15 mouse cellular contexts compared by ENCODE assay signal in genomic region chr6:47904917-47905695, GRCm38 (mm10). TPM values are rescaled to one million over a fixed set of nuclear protein-coding genes. Genes with fewer than 3 reads are reported as not detected.
DNase-seq lines count a peak whose midpoint lies in the region; ATAC-seq and TF ChIP-seq lines count a peak whose summit lies in the region.
"Had no signal": no experiment of that assay in that cellular context is flagged by ENCODE, and none has a peak within 500 bp of the region (broad histone marks: within the 10 kb centered on the region; RNA-seq: fewer than 3 reads in every experiment).

No protein-coding gene starts in this region.

- H3K36me3 ChIP-seq in E14TG2a.4 (ENCODE audit: insufficient read depth, low read length) = no peaks in the 10 kb centered on the region
- H3K36me3 ChIP-seq in hindbrain, embryonic 11.5 days (ENCODE audit: control insufficient read depth, insufficient read depth, low read length) = peaks cover 7% of the 10 kb centered on the region; the same call in 1 of the 2 replicates
- peaks cover 81% of the 10 kb centered on the region for H3K36me3 ChIP-seq in midbrain, embryonic 14.5 days (ENCODE audit: control insufficient read depth, insufficient read depth, low read length)

- peak overlapping the region; percentile 82 for H3K4me3 ChIP-seq in E14TG2a.4 (replicated peaks; ENCODE audit: low read length)
- H3K4me3 ChIP-seq in hindbrain, embryonic 11.5 days (ENCODE audit: low read depth, low read length) = no peak overlapping the region
- H3K4me3 ChIP-seq in midbrain, embryonic 14.5 days (replicated peaks; ENCODE audit: low read depth, low read length) = no peak overlapping the region
- H3K4me3 ChIP-seq: embryonic facial prominence, embryonic 12.5 days; intestine, embryonic 15.5 days; midbrain, embryonic 12.5 days had no signal

- H3K27ac ChIP-seq in hindbrain, embryonic 11.5 days (ENCODE audit: low read depth, low read length) = no peak overlapping the region
- no peak overlapping the region for H3K27ac ChIP-seq in midbrain, embryonic 14.5 days (replicated peaks; ENCODE audit: low read depth, low read length)
- H3K27ac ChIP-seq: embryonic facial prominence, embryonic 12.5 days; intestine, embryonic 15.5 days; midbrain, embryonic 12.5 days had no signal

- TF ChIP-seq CTCF in E14TG2a.4 (conservative IDR thresholded peaks at IDR 0.05; ENCODE audit: low read length) = no peak

- no peak overlapping the region for H3K4me2 ChIP-seq in hindbrain, embryonic 11.5 days (replicated peaks; ENCODE audit: low read depth, low read length)
- no peak overlapping the region for H3K4me2 ChIP-seq in midbrain, embryonic 14.5 days (ENCODE audit: low read length)
- H3K4me2 ChIP-seq: embryonic facial prominence, embryonic 12.5 days; intestine, embryonic 15.5 days; midbrain, embryonic 12.5 days had no signal

- peaks cover 82% of the 10 kb centered on the region for H3K27me3 ChIP-seq in E14TG2a.4 (ENCODE audit: insufficient read depth, low read length)
- H3K27me3 ChIP-seq in hindbrain, embryonic 11.5 days (ENCODE audit: control insufficient read depth, insufficient read depth, low read length) = no peaks in the 10 kb centered on the region
- H3K27me3 ChIP-seq in midbrain, embryonic 14.5 days (ENCODE audit: control insufficient read depth, insufficient read depth, low read length) = no peaks in the 10 kb centered on the region
- H3K27me3 ChIP-seq: intestine, embryonic 15.5 days had no signal

- ATAC-seq in hindbrain, embryonic 11.5 days (ENCODE audit: low FRiP score) = no peak
- no peak for ATAC-seq in midbrain, embryonic 14.5 days (ENCODE audit: low FRiP score, low TSS enrichment)
- ATAC-seq: intestine, embryonic 15.5 days had no signal

- peak; percentile 73 for DNase-seq in ES-CJ7 (ENCODE audit: low read depth, low spot score)
- peak; percentile 34 for DNase-seq in hindbrain, embryonic 11.5 days (ENCODE audit: low spot score)
- DNase-seq in midbrain, embryonic 14.5 days = peak; percentile 11
- no peak for DNase-seq in urinary bladder, adult 18-20 months (ENCODE audit: low spot score in 2 of 2)
- DNase-seq in thymus, postnatal 14 days = no peak
- DNase-seq in gastrocnemius, postnatal 10 days = no peak
- DNase-seq: adrenal gland, postnatal 10 days; cerebellum, adult 11 months; left cerebral cortex, postnatal 4 days; lung, adult 18-20 months; thymus, postnatal 25 days had no signal

- 57% methylated on average over 44 of the region's 44 CpGs for WGBS in hindbrain, embryonic 11.5 days
- 56% methylated on average over 44 of the region's 44 CpGs for WGBS in midbrain, embryonic 14.5 days

- no peak overlapping the region for H3K9ac ChIP-seq in hindbrain, embryonic 11.5 days (ENCODE audit: low read depth, low read length)
- no peak overlapping the region for H3K9ac ChIP-seq in midbrain, embryonic 14.5 days (replicated peaks; ENCODE audit: low read length)
- H3K9ac ChIP-seq: embryonic facial prominence, embryonic 12.5 days; intestine, embryonic 15.5 days; midbrain, embryonic 12.5 days had no signal

- peaks cover 25% of the 10 kb centered on the region for H3K4me1 ChIP-seq in E14TG2a.4 (replicated peaks; ENCODE audit: low read depth, low read length)
- no peaks in the 10 kb centered on the region for H3K4me1 ChIP-seq in hindbrain, embryonic 11.5 days (replicated peaks; ENCODE audit: control insufficient read depth, insufficient read depth, low read length)
- H3K4me1 ChIP-seq in midbrain, embryonic 14.5 days (ENCODE audit: control insufficient read depth, insufficient read depth, low read length) = no peaks in the 10 kb centered on the region
- H3K4me1 ChIP-seq: embryonic facial prominence, embryonic 12.5 days; intestine, embryonic 15.5 days; midbrain, embryonic 12.5 days had no signal

- no peaks in the 10 kb centered on the region for H3K9me3 ChIP-seq in E14TG2a.4 (ENCODE audit: low read length)
- no peaks in the 10 kb centered on the region for H3K9me3 ChIP-seq in hindbrain, embryonic 11.5 days (ENCODE audit: control insufficient read depth, low read length)
- no peaks in the 10 kb centered on the region for H3K9me3 ChIP-seq in midbrain, embryonic 14.5 days (ENCODE audit: control insufficient read depth, low read length)
- H3K9me3 ChIP-seq: intestine, embryonic 15.5 days; midbrain, embryonic 12.5 days had no signal

RNA-seq across cellular contexts. Expression of gene Zfp212, which starts 15.2 kb away (rescaled TPM):
- polyA plus RNA-seq in hindbrain, embryonic 11.5 days (2014; fragmentation: Nextera tagmentation; extraction: Ambion mirVana) = 9.9 and 13.9 TPM in 2 replicates
- 11.7 and 16.4 TPM in 2 replicates for polyA plus RNA-seq in midbrain, embryonic 14.5 days (2014; fragmentation: Nextera tagmentation; extraction: Ambion mirVana)
- 10 to 100 TPM in 1 of 2 experiments, 1 to 10 TPM in 1; 9.8 to 12.7 TPM for total RNA-seq in gastrocnemius, postnatal 10 days (2021)

RNA-seq across cellular contexts. Expression of gene Zfp282, which starts 28.1 kb away (rescaled TPM):
- polyA plus RNA-seq in hindbrain, embryonic 11.5 days (2014; fragmentation: Nextera tagmentation; extraction: Ambion mirVana) = 13.1 and 13.2 TPM in 2 replicates
- polyA plus RNA-seq in midbrain, embryonic 14.5 days (2014; fragmentation: Nextera tagmentation; extraction: Ambion mirVana) = 18.4 and 19.7 TPM in 2 replicates
- total RNA-seq in gastrocnemius, postnatal 10 days (2021) = 10 to 100 TPM in 1 of 2 experiments, 1 to 10 TPM in 1; 9.2 to 10.5 TPM

RNA-seq across cellular contexts. Expression of gene Zfp956, which starts 48.1 kb away (rescaled TPM):
- 7.1 and 9.8 TPM in 2 replicates for polyA plus RNA-seq in hindbrain, embryonic 11.5 days (2014; fragmentation: Nextera tagmentation; extraction: Ambion mirVana)
- 14.0 and 17.9 TPM in 2 replicates for polyA plus RNA-seq in midbrain, embryonic 14.5 days (2014; fragmentation: Nextera tagmentation; extraction: Ambion mirVana)
- 1 to 10 TPM; 4.3 to 6.0 TPM for total RNA-seq in gastrocnemius, postnatal 10 days (2021)

Comparison
In these comparisons a context has a peak if more than half of its experiments do, and no peak if none do; other contexts are left out.
1. DNase-seq: peak in ES-CJ7 (single experiment), hindbrain, embryonic 11.5 days (single experiment) and midbrain, embryonic 14.5 days (single experiment); none in urinary bladder, adult 18-20 months (0 of 2), thymus, postnatal 14 days (single experiment) and gastrocnemius, postnatal 10 days (single experiment).